Mouse (Mus musculus): ENCODE measurements at regions not wholly inside any gene's neighbourhood (a gene's known extent, or its start where the extent isn't known, plus 50 kb on each side); places are given as distances from the start of the nearest gene placed in this dataset.

DNA sequence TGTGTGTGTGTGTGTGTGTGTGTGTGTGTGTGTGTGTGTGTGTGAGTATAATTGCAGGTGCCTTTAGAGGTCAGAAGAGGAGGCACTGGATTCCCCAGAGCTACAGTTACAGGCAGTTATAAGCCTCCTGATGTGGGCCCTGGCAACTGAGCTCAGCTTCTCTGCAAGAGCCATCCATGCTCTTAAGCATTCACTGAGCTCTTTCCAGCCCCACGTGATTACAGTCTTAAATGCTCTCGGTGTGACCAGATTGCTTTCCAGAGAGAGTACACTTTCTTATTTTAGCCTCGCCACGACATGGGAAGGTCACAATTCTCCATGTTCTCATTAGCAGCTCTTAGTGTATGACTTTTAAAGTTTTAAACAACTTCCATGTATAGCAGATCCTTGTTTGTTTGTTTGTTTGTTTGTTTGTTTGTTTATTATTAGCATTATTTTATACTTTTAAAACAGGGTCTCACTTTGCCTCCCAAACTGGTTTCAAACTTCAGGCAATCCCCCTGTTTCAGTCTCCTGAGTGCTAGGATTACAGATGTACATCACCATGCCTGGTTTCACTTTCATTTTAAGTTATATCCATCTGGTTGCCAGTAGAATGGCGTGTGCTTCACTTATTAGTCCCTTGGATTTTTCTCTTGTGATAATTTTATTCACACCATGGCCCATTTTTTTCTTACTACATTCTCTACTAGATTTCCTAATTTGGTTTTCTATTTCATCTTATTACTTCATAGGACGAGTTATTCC, 58.9 kb upstream of the Lifr start:
- 56% methylated on average over 6 of the region's 6 CpGs for WGBS
- Histone ChIP-seq H3K4me3 (ENCODE audit: low read depth, low read length) (no peak overlapping the region), H3K27me3 (ENCODE audit: control insufficient read depth, insufficient read depth, low read length) (no peaks in the 10 kb centered on the region), H3K9ac (ENCODE audit: low read length) (no peak overlapping the region), H3K36me3 (ENCODE audit: control insufficient read depth, insufficient read depth, low read length) (no peaks in the 10 kb centered on the region), H3K4me1 (replicated peaks; ENCODE audit: control insufficient read depth, insufficient read depth) (no peaks in the 10 kb centered on the region; the same call in 1 of the 2 replicates), H3K4me2 (replicated peaks; ENCODE audit: low read depth) (no peak overlapping the region), H3K27ac (replicated peaks) (no peak overlapping the region), H3K9me3 (ENCODE audit: control insufficient read depth, low read length) (no peaks in the 10 kb centered on the region)
- ATAC-seq (ENCODE audit: low FRiP score, low TSS enrichment), result no peak
- DNase-seq (ENCODE audit: low spot score), result no peak
- TF ChIP-seq EP300 (optimal IDR thresholded peaks at IDR 0.05) (no peak), CTCF (IDR thresholded peaks at IDR 0.05; ENCODE audit: low read depth) (no peak)

DNA sequence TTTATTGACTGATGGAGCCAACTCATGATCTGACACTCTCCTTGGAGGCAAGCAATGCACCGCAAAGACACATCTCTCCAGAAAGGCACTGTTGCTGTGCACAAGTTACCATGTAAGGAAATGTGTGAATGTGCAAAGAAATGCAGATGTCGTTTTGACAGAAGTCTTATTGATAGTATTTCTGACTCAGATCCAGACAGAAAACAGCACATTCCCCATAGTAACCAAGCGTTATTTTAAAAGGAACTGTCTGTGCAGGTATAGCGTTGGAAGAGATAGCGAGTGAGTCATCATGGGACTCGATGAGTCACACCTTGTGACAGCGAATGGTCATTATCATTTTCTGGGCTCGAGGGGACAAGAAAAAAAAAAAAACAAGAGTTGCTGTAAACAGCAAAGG, 52.9 kb upstream of the Lifr start:
- Histone ChIP-seq H3K4me3 (ENCODE audit: low read depth, low read length) (no peak overlapping the region), H3K27me3 (ENCODE audit: control insufficient read depth, insufficient read depth, low read length) (no peaks in the 10 kb centered on the region), H3K9ac (ENCODE audit: low read length) (no peak overlapping the region), H3K9me3 (ENCODE audit: control insufficient read depth, low read length) (no peaks in the 10 kb centered on the region), H3K36me3 (ENCODE audit: control insufficient read depth, insufficient read depth, low read length) (no peaks in the 10 kb centered on the region), H3K4me2 (replicated peaks; ENCODE audit: low read depth) (no peak overlapping the region), H3K4me1 (replicated peaks; ENCODE audit: control insufficient read depth, insufficient read depth) (no peaks in the 10 kb centered on the region), H3K27ac (replicated peaks) (no peak overlapping the region)
- DNase-seq (ENCODE audit: low spot score), result no peak
- TF ChIP-seq EP300 (optimal IDR thresholded peaks at IDR 0.05), result no peak
- no peak for TF ChIP-seq CTCF (IDR thresholded peaks at IDR 0.05; ENCODE audit: low read depth)
- ATAC-seq (ENCODE audit: low FRiP score, low TSS enrichment), result no peak
- WGBS, result 51% methylated on average over 8 of the region's 8 CpGs

DNA sequence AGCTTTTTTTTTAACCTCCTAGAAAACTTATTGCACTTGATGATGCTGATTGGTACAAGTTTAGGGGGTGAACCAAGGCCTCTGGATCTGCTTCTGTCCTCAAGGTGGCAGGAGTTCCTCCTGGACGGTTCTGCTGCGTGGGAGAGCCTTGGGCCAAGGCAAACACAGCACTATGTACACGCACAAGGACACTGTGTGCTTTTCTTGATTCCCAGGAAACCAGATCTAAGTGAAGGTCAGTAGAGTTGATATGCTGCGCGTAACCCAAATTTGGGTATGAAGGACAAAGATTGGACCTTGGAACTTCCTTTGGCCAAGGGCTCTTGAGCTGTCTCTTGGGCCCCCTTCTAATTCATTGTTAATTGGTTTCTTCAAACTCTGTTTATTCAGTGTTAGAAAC, 51.3 kb upstream of the Lifr start:
- no peaks in the 10 kb centered on the region for H3K27me3 ChIP-seq (ENCODE audit: control insufficient read depth, insufficient read depth, low read length)
- peak; percentile 33 for DNase-seq (ENCODE audit: low spot score)
- no peak overlapping the region for H3K9ac ChIP-seq (ENCODE audit: low read length)
- no peak for TF ChIP-seq EP300 (optimal IDR thresholded peaks at IDR 0.05)
- peak; percentile 64 for TF ChIP-seq CTCF (IDR thresholded peaks at IDR 0.05; ENCODE audit: low read depth)
- H3K4me3 ChIP-seq (ENCODE audit: low read depth, low read length), result no peak overlapping the region
- peak; percentile 79 for ATAC-seq (ENCODE audit: low FRiP score, low TSS enrichment)
- no peaks in the 10 kb centered on the region for H3K9me3 ChIP-seq (ENCODE audit: control insufficient read depth, low read length)
- H3K4me2 ChIP-seq (replicated peaks; ENCODE audit: low read depth), result no peak overlapping the region
- H3K36me3 ChIP-seq (ENCODE audit: control insufficient read depth, insufficient read depth, low read length), result no peaks in the 10 kb centered on the region
- no peak overlapping the region for H3K27ac ChIP-seq (replicated peaks)
- no peaks in the 10 kb centered on the region for H3K4me1 ChIP-seq (replicated peaks; ENCODE audit: control insufficient read depth, insufficient read depth)
- 71% methylated on average over 5 of the region's 5 CpGs for WGBS

DNA sequence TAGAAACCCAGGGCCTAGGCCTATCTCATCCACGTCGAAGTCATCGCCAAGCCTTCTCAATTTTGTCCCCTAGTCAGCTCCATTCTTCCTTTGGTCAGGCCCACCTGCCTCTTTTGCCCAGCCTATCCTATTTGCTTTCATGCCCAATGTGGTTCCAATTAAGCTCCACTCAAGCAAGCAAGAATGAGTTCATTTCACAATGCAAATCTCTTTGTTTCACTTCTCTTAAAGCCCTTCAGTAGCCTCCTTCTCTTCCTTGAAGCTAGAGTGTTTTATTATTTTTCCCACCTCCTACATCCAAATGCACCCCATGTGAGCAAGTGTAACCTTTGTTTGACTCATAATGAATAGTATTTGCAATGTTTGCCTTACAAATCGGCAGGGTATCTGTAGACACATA, 50.6 kb upstream of the Lifr start:
- Histone ChIP-seq H3K9ac (ENCODE audit: low read length) (no peak overlapping the region), H3K4me3 (ENCODE audit: low read depth, low read length) (no peak overlapping the region), H3K27ac (replicated peaks) (no peak overlapping the region), H3K4me1 (replicated peaks; ENCODE audit: control insufficient read depth, insufficient read depth) (no peaks in the 10 kb centered on the region), H3K4me2 (replicated peaks; ENCODE audit: low read depth) (no peak overlapping the region), H3K27me3 (ENCODE audit: control insufficient read depth, insufficient read depth, low read length) (no peaks in the 10 kb centered on the region), H3K36me3 (ENCODE audit: control insufficient read depth, insufficient read depth, low read length) (no peaks in the 10 kb centered on the region), H3K9me3 (ENCODE audit: control insufficient read depth, low read length) (no peaks in the 10 kb centered on the region)
- DNase-seq (ENCODE audit: low spot score), result no peak
- no peak for TF ChIP-seq EP300 (optimal IDR thresholded peaks at IDR 0.05)
- TF ChIP-seq CTCF (IDR thresholded peaks at IDR 0.05; ENCODE audit: low read depth), result no peak
- ATAC-seq (ENCODE audit: low FRiP score, low TSS enrichment), result no peak
- 87% methylated on average over 4 of the region's 4 CpGs for WGBS
